Mouse (Mus musculus): ENCODE results near the gene Fam120a.
A peak's percentile ranks its signal among the peaks of the same experiment; 100 is the strongest.

The Fam120a gene

GRCm38 (mm10) chr13:48967956-48968749 is at the start of gene Fam120a:
Gene Fam120a, minus strand, starts transcription at chr13:48968017.
- peak; percentile 74 to 79 for DNase-seq (ENCODE audit: low spot score in 2 of 2)

DNA sequence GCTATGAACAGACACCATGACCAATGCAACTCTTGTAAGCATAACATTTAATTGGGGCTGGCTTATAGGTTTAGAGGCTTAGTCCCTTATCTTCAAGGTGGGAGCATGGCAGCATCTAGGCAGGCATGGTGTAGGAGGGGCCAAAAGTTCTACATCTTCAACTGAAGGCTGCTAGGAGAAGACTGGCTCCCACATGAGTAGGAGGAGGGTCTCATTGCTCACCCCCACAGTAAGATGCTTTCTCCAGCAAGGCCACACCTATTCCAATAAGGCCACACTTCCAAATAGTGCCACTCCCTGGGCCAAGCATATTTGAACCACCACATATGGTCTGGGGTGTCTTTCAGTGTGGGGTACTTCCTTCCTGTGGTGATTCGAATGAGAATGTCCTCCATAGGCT is 49.6 kb upstream of the Fam120a start:
- no peak for DNase-seq (ENCODE audit: low spot score in 2 of 2)

DNA sequence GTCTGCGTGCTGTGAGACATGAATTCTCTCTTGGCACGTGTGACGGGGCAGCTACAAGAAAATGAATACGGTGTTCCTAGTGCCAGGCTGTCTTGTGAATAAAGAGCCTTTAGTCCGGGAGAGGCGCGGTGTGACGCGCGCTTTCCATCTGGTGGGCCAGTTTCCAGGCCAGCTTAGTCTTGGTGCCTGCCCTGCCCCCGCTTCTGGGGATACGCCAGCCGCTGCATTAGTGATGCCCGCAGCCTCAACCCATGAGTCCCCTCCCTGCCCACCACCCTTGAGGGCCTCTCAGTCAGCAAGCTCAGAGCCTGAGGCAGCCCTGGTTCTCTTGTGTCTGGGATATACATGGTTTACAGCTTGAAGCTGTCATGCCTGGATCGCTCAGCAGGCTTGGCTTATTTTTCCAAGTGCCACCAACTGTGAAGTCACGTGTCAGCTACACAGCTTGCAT is 48.5 kb upstream of the Fam120a start:
- peak; percentile 84 to 93 for DNase-seq (ENCODE audit: low spot score in 2 of 2)

GRCm38 (mm10) chr13:49015366-49016306 is 47.8 kb upstream of the Fam120a start:
- DNase-seq (ENCODE audit: low spot score in 2 of 2), result no peak

DNA sequence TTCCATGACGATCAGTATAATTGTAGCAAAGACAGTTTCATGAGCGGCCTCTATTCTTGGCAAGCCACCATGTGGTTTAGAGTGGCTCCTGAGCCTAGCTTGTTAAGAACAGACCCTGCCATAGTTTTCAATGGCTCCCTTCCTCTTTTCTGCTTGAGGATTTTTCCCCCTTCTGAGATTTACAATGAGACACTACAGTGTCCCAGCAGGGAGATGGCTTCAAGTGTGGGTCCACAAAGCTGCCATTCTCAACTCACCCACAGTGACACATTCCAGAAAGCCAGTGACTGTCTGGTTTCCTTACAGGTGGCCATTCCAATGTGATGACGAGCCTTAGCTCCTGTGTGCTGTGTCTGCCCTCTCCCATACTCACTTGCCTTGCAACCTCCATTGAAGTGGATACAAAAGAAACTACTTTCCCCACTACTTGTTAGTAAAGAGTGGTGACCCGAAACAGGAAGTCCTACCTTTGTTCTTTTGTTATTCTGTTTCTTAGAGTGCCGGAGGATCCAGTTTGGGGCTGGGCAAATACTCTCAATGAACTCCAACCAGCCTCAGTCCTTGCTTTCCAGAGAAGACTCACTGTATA is 45.5 kb upstream of the Fam120a start:
- no peak for DNase-seq (ENCODE audit: low spot score in 2 of 2)

- no peak for DNase-seq (ENCODE audit: low spot score in 2 of 2)
Observed at GRCm38 (mm10) chr13:49001691-49002090, 33.9 kb upstream of the Fam120a start.

- DNase-seq (ENCODE audit: low spot score in 2 of 2), result peak; percentile 70 to 78
Observed at GRCm38 (mm10) chr13:48998591-48998990, 30.8 kb upstream of the Fam120a start.

- DNase-seq (ENCODE audit: low spot score in 2 of 2), result peak in 1 of 2 experiments; percentile 27
Observed at GRCm38 (mm10) chr13:48996731-48997130, 28.9 kb upstream of the Fam120a start.

DNA sequence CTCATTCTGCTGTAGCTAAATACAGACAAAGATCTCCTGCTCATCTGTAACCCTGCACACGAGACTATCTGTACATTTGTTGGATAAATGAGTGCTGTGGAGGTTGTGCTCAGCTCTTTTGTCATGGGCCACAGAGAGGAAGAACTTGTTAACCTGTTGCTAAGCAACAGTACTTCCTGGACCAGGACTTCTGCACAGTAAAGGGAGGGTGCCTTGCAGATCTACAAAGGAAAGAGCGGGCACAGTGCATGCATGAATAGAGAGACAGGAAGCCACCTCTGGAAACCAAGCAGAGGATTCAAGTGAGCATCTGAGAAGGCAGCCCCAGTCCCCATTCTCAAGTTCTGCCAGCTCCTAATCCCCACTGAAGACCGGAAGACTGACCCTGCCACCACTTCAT is 27.1 kb upstream of the Fam120a start:
- no peak for DNase-seq (ENCODE audit: low spot score in 2 of 2)

DNA sequence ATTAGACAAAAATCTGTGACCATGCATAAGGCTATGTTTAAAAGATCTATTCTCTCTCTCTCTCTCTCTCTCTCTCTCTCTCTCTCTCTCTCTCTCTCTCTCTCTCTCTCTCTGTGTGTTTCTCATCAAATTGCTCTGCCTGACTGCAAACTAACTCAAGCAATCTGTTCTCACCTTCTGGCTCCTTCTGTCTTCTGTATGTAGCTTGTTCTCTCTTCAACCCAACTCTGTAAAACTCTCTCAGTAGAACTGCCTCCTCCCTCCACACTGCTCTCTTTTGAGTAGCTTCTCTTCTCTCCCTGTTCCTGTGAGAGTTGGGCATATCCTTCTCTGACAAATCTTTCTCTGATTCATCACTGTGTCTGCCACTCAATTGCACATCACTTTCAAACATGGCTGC is 25.1 kb upstream of the Fam120a start:
- DNase-seq (ENCODE audit: low spot score in 2 of 2), result no peak

DNA sequence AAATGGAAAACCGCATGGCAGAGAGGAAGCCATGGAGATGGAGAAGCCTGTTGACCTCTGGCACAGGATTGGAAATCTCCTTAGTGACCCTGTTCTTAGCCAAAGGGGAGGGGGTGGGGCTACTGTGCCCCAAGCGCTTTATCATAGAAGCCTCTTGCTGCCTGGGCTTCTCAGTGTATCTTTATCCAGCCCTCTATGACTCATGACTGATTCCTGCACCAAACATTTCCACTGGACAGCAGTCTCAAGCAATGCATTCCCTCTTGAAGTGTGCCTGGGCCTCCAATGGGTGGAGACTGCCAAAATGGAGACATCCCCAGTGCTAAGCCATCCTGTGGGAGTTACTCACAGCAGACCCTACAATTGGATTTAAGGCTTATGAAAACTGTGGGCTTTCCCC is 22.3 kb upstream of the Fam120a start:
- DNase-seq (ENCODE audit: low spot score in 2 of 2), result no peak

- DNase-seq (ENCODE audit: low spot score in 2 of 2), result no peak
Observed at GRCm38 (mm10) chr13:48982482-48983098, 14.8 kb upstream of the Fam120a start.

GRCm38 (mm10) chr13:48979069-48979468 is 11.3 kb upstream of the Fam120a start:
- no peak for DNase-seq (ENCODE audit: low spot score in 2 of 2)

- no peak for DNase-seq (ENCODE audit: low spot score in 2 of 2)
Observed at GRCm38 (mm10) chr13:48977858-48978257, 10.0 kb upstream of the Fam120a start.

- DNase-seq (ENCODE audit: low spot score in 2 of 2), result no peak
Observed at GRCm38 (mm10) chr13:48974699-48975098, 6.9 kb upstream of the Fam120a start.

DNA sequence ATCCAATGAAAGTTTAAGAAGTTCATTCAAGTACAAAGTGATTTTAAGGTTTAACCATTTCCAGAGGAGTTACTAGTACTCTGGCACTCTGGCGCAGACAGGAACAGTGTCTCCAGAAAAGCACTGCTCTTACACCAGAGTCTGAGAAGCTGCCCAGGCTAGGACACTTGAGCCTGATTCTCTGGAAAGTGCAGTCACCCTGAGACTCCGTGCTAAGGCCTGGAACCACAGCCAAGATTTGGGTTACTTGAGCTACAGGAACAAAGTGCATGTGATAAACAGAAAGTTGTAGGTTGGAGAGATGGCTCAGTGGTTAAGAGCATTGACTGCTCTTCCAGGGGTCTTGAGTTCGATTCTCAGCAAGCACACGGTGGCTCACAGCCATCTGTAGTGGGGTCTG is 6.4 kb upstream of the Fam120a start:
- DNase-seq (ENCODE audit: low spot score in 2 of 2), result no peak

- no peak for DNase-seq (ENCODE audit: low spot score in 2 of 2)
Observed at GRCm38 (mm10) chr13:48973231-48973630, 5.4 kb upstream of the Fam120a start.

DNA sequence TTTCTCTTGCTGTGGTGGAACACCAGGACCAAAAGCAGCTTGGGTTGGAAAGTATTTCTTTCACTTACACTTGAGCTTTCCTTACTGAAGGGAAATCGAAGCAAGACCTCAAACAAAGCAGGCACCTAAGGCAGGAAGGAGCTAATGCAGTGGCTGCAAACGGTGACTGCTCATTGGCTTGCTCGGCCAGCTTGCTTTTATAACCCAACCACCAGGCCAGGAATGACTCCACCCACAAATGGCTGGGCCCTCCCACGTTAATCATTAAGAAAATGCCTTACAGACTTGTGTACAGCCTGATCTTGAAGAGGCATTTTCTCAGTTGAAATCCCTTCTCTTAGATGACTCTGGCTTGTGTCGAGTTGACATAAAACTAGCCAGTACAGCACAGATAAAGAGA is 3.2 kb upstream of the Fam120a start:
- no peak for DNase-seq (ENCODE audit: low spot score in 2 of 2)

DNA sequence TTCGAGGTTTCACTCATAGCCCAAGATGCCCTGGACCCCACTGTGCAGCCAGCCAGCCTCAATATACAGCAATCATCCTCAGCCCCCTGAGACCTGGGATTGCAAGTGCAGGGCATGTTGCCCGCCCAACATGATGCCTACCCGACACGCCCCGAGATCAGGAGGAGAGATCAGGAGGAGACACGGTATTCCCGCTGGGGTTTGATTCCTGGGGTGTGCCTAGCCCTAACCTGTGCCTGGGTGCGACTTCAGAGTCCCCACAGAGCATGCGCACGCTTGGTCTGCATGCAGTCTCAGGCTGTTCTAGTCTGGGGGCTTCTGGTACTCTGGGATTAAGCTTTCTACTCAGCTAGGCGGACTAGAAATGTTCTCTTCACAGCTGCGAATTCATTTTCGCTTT is 2.7 kb upstream of the Fam120a start:
- no peak for DNase-seq (ENCODE audit: low spot score in 2 of 2)

DNA sequence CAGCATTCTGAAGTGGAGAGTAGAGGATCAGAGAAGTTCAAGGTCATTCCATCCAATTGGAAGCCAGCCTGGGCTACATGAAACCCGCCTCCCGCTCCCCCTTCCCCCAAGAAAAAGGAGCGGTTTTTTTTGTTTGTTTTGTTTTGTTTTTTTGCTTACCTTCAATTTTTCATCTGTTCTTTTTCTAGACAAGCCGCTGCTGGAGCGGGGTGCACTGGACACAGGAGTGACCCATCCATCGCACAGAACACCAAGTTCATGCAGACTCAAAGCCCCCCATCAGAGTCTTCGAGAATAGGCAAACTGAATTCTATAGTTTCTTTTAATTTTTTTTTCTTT is 902 bp upstream of the Fam120a start:
- DNase-seq (ENCODE audit: low spot score in 2 of 2), result no peak

DNA sequence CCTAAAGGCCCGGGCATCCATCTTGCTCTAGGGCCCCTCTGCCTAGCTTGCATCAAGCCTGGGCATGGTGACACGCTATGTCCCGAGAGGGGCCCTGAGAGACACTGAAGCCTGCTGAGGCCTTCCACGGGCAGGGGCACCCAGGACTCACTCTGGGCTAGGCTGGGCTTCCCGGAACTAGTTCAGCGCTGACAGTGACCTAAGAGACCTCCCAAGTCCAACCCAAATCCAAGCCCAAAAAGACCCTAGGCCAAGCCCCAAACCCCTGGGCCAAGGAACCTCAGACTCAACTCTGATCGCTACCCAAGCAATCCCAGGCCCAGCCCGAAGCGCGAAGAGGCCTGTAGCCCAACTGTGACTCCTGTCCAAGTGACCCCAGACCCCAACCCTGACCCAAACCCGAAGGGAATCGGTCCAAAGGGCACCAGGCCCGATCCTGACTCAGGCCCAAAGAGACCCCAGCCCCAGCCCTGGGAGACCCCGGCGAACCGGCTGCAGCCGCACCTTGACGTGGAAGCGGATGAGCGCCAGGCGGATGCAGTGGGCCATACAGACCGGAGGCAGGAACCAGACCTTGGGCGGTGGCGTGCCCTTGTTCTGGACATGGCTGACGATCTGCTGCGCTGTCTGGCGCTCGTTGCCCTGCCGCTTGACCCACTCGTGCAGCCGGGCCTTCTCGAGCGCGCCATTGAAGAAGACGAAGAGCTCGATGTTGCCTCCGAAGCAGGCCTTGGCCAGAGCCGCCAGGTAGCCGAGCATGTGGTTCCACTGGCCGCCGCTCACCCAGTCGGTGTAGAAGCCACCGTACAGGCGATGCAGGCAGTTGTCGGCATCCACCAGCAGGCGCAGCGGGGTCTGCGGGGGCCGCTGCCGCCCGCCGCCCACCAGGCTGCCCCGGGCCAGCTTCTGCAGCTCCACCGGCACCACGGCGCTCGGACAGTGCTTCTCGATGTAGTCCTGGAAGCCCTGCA is 681 bp downstream of the Fam120a start:
- DNase-seq (ENCODE audit: low spot score in 2 of 2), result peak; percentile 31 to 61

Data from right cerebral cortex, adult 2 months (tissue).